8 mouse cellular contexts compared by ENCODE assay signal in genomic region chr8:108887256-108887615, GRCm38 (mm10).
A peak's percentile ranks its signal among the peaks of the same experiment; 100 is the strongest.
DNase-seq lines count a peak whose midpoint lies in the region; ATAC-seq and TF ChIP-seq lines count a peak whose summit lies in the region.

No protein-coding gene starts in this region.

- H3K9me3 ChIP-seq in forebrain, embryonic 12.5 days, result no peaks in the 10 kb centered on the region
- no peaks in the 10 kb centered on the region for H3K9me3 ChIP-seq in forebrain, embryonic 11.5 days (ENCODE audit: control insufficient read depth, low read length)

- H3K4me2 ChIP-seq in forebrain, embryonic 12.5 days, result peak overlapping the region; percentile 39
- H3K4me2 ChIP-seq in forebrain, embryonic 11.5 days (ENCODE audit: low read depth, low read length, severe bottlenecking), result no peak overlapping the region

- H3K4me1 ChIP-seq in forebrain, embryonic 12.5 days, result peaks cover 61% of the 10 kb centered on the region
- peaks cover 21% of the 10 kb centered on the region; the same call in 1 of the 2 replicates for H3K4me1 ChIP-seq in forebrain, embryonic 11.5 days (replicated peaks; ENCODE audit: control insufficient read depth, insufficient read depth, low read length)
- H3K4me1 ChIP-seq in spleen, adult 2 months (ENCODE audit: control insufficient read depth, insufficient read depth, insufficient read length), result no peaks in the 10 kb centered on the region; the same call in 1 of the 2 replicates

- H3K36me3 ChIP-seq in forebrain, embryonic 12.5 days (replicated peaks), result no peaks in the 10 kb centered on the region
- no peaks in the 10 kb centered on the region for H3K36me3 ChIP-seq in forebrain, embryonic 11.5 days (ENCODE audit: control insufficient read depth, insufficient read depth, low read length)
- no peaks in the 10 kb centered on the region for H3K36me3 ChIP-seq in spleen, adult 2 months (ENCODE audit: control insufficient read depth, insufficient read depth, low read length)

- peaks cover 36% of the 10 kb centered on the region for H3K27me3 ChIP-seq in forebrain, embryonic 12.5 days
- H3K27me3 ChIP-seq in forebrain, embryonic 11.5 days (ENCODE audit: control insufficient read depth, insufficient read depth, low read length), result peaks cover 3% of the 10 kb centered on the region; the same call in 1 of the 2 replicates
- no peaks in the 10 kb centered on the region for H3K27me3 ChIP-seq in spleen, adult 2 months (ENCODE audit: control insufficient read depth, insufficient read depth, low read length)

- DNase-seq in forebrain, embryonic 11.5 days (ENCODE audit: low spot score), result no peak
- DNase-seq in spleen, adult 2 months (ENCODE audit: low read depth in 1 of 2, low spot score in 2 of 2), result peak in 1 of 2 experiments; percentile 29
- no peak for DNase-seq in spleen, adult 12 weeks (ENCODE audit: low spot score)
- DNase-seq in thymus, postnatal 4 days, result peak; percentile 84
- no peak for DNase-seq in layer of hippocampus, adult 8-10 months (ENCODE audit: low spot score in 2 of 2)
- no peak for DNase-seq in right cerebral cortex, adult 18-20 months

- peak overlapping the region; percentile 21; the same call in 1 of the 2 replicates for H3K9ac ChIP-seq in forebrain, embryonic 12.5 days
- H3K9ac ChIP-seq in forebrain, embryonic 11.5 days (ENCODE audit: low read length), result no peak overlapping the region

- H3K27ac ChIP-seq in forebrain, embryonic 12.5 days, result peak overlapping the region; percentile 25; the same call in 1 of the 2 replicates
- H3K27ac ChIP-seq in forebrain, embryonic 11.5 days (ENCODE audit: low read depth, low read length), result no peak overlapping the region
- peak overlapping the region; percentile 80 for H3K27ac ChIP-seq in spleen, adult 2 months (ENCODE audit: insufficient read depth, low read length)

- TF ChIP-seq CTCF in spleen, adult 2 months (IDR thresholded peaks at IDR 0.05; ENCODE audit: extremely low read depth, insufficient read depth, insufficient read length, insufficient replicate concordance), result no peak

- TF ChIP-seq POLR2A in spleen, adult 2 months (IDR thresholded peaks at IDR 0.05; ENCODE audit: low read depth, low read length), result no peak

- ATAC-seq in forebrain, embryonic 12.5 days (ENCODE audit: low FRiP score), result no peak
- no peak for ATAC-seq in forebrain, embryonic 11.5 days (replicated peaks; ENCODE audit: low FRiP score)
- ATAC-seq in megakaryocyte-erythroid progenitor cell, adult 5-6 weeks (replicated peaks; ENCODE audit: low FRiP score, low TSS enrichment, poor library complexity, severe bottlenecking), result peak; percentile 62

- 74% methylated on average over 14 of the region's 14 CpGs for WGBS in forebrain, embryonic 12.5 days
- WGBS in forebrain, embryonic 11.5 days, result 65% methylated on average over 14 of the region's 14 CpGs
- WGBS in spleen, adult 2 months, result 7% methylated on average over 14 of the region's 14 CpGs

- H3K4me3 ChIP-seq in forebrain, embryonic 12.5 days (replicated peaks), result no peak overlapping the region
- H3K4me3 ChIP-seq in forebrain, embryonic 11.5 days (ENCODE audit: low read depth, low read length), result no peak overlapping the region
- peak overlapping the region; percentile 57; the same call in 1 of the 2 replicates for H3K4me3 ChIP-seq in spleen, adult 2 months (ENCODE audit: extremely low read depth, insufficient read depth, insufficient read length)
